Mouse (Mus musculus) ES-E14 (cell line): ENCODE data around the gene Ubc.

Experiments
- ZC3H11A ChIP-seq: IDR thresholded peaks from 2 replicates; pipeline ENCODE4 v1.6.1; 2012; ENCODE audit warnings: low read depth, mild to moderate bottlenecking, inconsistent platforms, low read length, borderline replicate concordance
- ZNF384 ChIP-seq: IDR thresholded peaks from 2 replicates; pipeline ENCODE4 v1.6.1; 2012; ENCODE audit warnings: low read depth, low read length, inconsistent platforms

DNA sequence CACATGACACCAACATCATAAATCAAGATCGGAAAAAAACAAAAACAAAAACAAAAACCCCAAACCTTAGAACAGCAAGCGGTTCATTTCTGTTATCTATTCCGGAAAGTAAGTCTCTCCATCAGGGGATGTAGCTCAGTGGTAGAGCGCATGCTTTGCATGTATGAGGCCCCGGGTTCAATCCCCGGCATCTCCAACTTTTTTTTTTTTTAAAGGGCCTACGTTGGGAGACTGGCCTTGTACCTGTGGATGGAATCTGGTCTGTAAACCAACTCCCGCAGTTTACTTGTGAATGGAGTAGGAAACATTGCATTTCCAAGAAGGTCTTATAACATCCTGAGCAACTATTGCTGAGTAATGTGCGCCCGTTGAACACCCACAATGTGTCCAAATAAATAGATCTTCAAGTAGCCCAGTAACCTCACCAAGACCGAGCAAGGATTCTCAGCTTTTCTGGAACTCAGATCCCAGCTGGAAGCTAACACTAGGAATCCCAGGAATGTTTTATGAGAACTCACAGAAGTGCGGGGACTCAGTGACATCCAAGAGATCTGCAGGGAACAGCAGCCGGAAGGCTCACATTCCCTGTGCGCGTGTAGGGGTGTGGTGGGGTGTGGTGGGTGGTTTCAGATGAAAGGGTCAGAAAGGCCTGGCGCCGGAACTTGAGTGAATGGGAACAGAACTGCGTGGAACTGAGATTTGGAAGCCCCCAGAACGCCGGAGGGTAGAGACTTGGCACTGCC is 19.5 kb upstream of the Ubc start:
- TF ChIP-seq ZNF384 (peak; percentile 97), ZC3H11A (no peak)
